Mouse (Mus musculus) liver, adult 2 months (tissue): Measurements from ENCODE around the gene Tmem209.

ENCODE experiments used
- CTCF ChIP-seq: fragments of 200-500 bp; IDR thresholded peaks from 2 replicates; pipeline ENCODE4 v1.5.1; 2011; ENCODE audit warnings: low read depth, low read length, control low read depth
- POLR2A ChIP-seq: fragments of 200-500 bp; IDR thresholded peaks from 2 replicates; pipeline ENCODE4 v1.6.1; 2011; ENCODE audit warnings: low read length, control low read depth; ENCODE audit not compliant: insufficient read depth; ENCODE audit errors: extremely low read depth

DNA sequence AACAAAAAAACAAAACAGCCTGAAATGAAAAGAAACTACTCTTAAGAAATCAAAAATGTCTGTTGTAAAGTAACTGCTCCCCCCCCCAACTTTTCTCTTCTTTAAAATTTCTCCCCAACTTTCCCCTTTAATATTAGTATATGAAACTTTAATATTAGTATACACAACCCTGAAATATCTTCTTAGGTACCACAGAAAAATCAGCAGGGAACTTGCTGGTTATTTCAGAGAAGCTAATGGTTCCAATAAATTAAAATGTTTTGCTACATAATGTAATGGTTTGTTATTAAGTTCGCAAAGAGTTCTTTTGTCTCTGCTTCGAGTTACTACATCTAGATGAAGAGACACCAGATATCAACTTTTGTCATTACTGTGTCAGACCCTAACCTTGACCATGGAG, 759 bp downstream of the Tmem209 start:
- no peak for TF ChIP-seq POLR2A
- TF ChIP-seq CTCF, result no peak
